Mouse (Mus musculus) heart, postnatal 0 days (tissue): ENCODE results near the gene Spns2.

Experiments used
- CTCF ChIP-seq: IDR thresholded peaks from 2 replicates; pipeline ENCODE4 v1.5.1; 2016; ENCODE audit warnings: antibody characterized with exemption, control low read depth, low read depth
- EP300 ChIP-seq: IDR thresholded peaks from 2 replicates; pipeline ENCODE4 v1.6.1; 2016; ENCODE audit warnings: antibody characterized with exemption, low read depth

DNA sequence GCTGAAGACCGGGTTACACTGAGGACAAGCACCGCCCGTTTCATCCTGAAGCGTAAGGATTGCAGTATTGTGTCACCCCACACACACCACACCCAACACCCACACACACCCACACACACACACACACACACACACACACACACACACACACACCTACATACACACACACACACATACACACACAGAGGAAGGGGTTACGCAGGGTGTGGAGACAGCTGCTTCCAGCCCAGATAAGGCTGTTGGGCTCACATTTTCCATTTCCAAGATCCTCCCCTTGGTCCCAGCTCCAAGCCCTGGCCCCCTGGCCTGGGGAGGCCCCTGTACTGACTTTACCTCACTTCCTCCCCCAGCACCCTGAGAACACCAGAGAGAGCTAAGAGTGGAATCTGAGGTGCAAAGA lies 73.0 kb downstream of the Spns2 start:
- TF ChIP-seq CTCF, result no peak
- peak; percentile 99 for TF ChIP-seq EP300
